Mouse (Mus musculus) bone marrow macrophage, adult 2 months (primary cell): ENCODE results near the gene March1. TPM values are rescaled to one million over a fixed set of nuclear protein-coding genes. Genes with fewer than 3 reads are reported as not detected.

Source experiments
- H3K27ac ChIP-seq: 2 replicates; pipeline ENCODE4 v1.5.1; 2012; ENCODE audit warnings: low read depth, low read length; ENCODE audit not compliant: insufficient read depth
- H3K4me1 ChIP-seq: 2 replicates; pipeline ENCODE4 v1.6.1; 2012; ENCODE audit warnings: low read length; ENCODE audit not compliant: control insufficient read depth, insufficient read depth
- H3K4me3 ChIP-seq: 2 replicates; pipeline ENCODE4 v1.5.1; 2012; ENCODE audit warnings: mild to moderate bottlenecking, low read length, moderate library complexity; ENCODE audit not compliant: insufficient read depth
- CTCF ChIP-seq: IDR thresholded peaks from 2 replicates; pipeline ENCODE4 v1.5.1; 2012; ENCODE audit warnings: low read depth, mild to moderate bottlenecking, low read length, moderate library complexity
- POLR2A ChIP-seq: IDR thresholded peaks from 2 replicates; pipeline ENCODE4 v1.6.1; 2012; ENCODE audit warnings: mild to moderate bottlenecking, low read depth, low read length, borderline replicate concordance
- polyA plus RNA-seq: library from polyadenylated mRNA; stranded (reverse); fragments of >200 nt; gene quantifications from 2 replicates; pipeline ENCODE4 v1.2.4, GENCODE M21; 2012; ENCODE audit not compliant: missing spikeins, insufficient read depth, insufficient read length

March1 gene
- polyA plus RNA-seq, 1 experiment: 69.1 TPM

DNA sequence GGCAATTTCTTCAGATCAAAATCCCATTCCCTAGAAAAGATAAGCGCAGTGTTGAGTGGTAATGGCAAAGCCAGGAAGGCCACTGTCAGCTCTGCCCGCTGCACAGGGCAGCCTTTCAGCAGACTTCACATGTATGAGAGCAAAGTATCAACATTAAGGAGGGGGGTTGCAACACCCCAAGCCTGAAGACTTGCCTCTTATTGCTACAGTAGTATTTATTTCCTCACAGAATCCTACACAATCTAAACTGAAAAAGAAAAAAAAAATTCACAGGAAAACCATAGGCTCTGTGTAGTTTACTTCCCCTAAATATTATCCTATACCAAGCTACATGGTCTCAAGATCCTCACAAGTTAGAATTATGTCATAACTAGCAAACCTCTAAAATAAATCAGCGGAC, 859.2 kb downstream of the March1 start:
- TF ChIP-seq CTCF (no peak), POLR2A (no peak)
- H3K4me1 ChIP-seq: 0 out of 2 replicates have a peak, but pooled peaks cover under 1% of the 10 kb centered on the region
- H3K27ac ChIP-seq: no peak overlapping the region
- no peak overlapping the region for H3K4me3 ChIP-seq

- H3K4me3 ChIP-seq: peak within 1 kb of the TSS; percentile 85
- peaks cover 20% of the 10 kb centered on the region for H3K4me1 ChIP-seq
- H3K27ac ChIP-seq: peak within 1 kb of the TSS; percentile 60
- TF ChIP-seq POLR2A (no peak), CTCF (no peak)
Observed at GRCm38 (mm10) chr8:66486084-66486763, 868.5 kb downstream of the March1 start, which contains the start of gene Tma16. Gene Tma16, minus strand, starts transcription at chr8:66486530.

- Histone ChIP-seq H3K4me1 (peaks cover 21% of the 10 kb centered on the region), H3K4me3 (no peak overlapping the region), H3K27ac (no peak overlapping the region)
- TF ChIP-seq CTCF: no peak
- no peak for TF ChIP-seq POLR2A
Observed at GRCm38 (mm10) chr8:66488556-66488955, 870.9 kb downstream of the March1 start.

DNA sequence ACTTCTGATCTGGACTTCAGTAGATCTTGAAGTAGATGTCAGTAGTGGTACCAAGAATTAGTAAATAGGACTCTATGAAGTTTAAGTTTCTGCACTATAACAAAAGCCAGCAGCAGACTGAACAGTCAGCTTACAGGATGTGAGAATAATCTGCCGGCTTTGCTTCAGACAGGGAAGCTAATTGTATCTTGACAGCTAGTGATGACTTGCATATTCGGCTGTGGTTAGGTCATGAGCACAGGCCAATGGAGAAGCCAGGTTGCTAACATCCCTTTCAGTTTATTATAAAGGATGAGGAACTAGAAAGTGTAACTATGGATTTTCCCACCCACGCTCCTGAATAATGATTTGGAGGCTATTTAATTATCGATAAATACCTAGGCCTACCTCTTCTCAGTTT, 872.9 kb downstream of the March1 start:
- Histone ChIP-seq H3K4me3 (no peak overlapping the region), H3K27ac (peak overlapping the region; percentile 45), H3K4me1 (peaks cover 23% of the 10 kb centered on the region)
- TF ChIP-seq POLR2A: no peak
- no peak for TF ChIP-seq CTCF

GRCm38 (mm10) chr8:66494496-66494895, 876.8 kb downstream of the March1 start:
- peaks cover 23% of the 10 kb centered on the region for H3K4me1 ChIP-seq
- H3K4me3 ChIP-seq: no peak overlapping the region
- TF ChIP-seq CTCF: no peak
- TF ChIP-seq POLR2A: no peak
- H3K27ac ChIP-seq: peak overlapping the region; percentile 13; the same call in 1 of the 2 replicates

DNA sequence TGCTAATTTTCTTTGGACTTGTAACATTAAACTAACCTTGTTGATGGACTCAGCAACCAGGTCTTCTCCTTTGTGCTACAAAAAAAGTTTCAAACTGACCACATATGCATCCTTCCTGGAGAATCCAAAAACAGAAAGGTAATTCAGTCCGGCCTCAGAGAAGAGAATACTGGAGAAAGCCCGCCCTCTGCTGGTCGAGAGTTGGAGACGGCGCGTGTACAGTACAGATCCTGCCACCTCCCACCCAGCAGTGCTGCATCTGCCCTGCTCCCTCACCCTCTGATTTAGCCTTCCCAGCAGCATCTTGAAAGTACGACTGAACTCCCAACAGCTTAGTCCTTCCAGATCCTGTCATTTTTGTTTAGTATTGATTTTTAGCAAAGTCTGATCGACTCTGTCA, 878.0 kb downstream of the March1 start:
- H3K4me1 ChIP-seq: peaks cover 20% of the 10 kb centered on the region
- H3K4me3 ChIP-seq: no peak overlapping the region
- TF ChIP-seq POLR2A (no peak), CTCF (peak; percentile 75)
- H3K27ac ChIP-seq: no peak overlapping the region

- no peak for TF ChIP-seq CTCF
- TF ChIP-seq POLR2A: no peak
- Histone ChIP-seq H3K4me1 (peaks cover 9% of the 10 kb centered on the region), H3K27ac (no peak overlapping the region), H3K4me3 (no peak overlapping the region)
Observed at GRCm38 (mm10) chr8:66496998-66497577, 879.4 kb downstream of the March1 start.

GRCm38 (mm10) chr8:66503381-66503780, 885.7 kb downstream of the March1 start:
- H3K4me1 ChIP-seq: no peaks in the 10 kb centered on the region
- TF ChIP-seq POLR2A: no peak
- no peak overlapping the region for H3K27ac ChIP-seq
- H3K4me3 ChIP-seq: no peak overlapping the region

DNA sequence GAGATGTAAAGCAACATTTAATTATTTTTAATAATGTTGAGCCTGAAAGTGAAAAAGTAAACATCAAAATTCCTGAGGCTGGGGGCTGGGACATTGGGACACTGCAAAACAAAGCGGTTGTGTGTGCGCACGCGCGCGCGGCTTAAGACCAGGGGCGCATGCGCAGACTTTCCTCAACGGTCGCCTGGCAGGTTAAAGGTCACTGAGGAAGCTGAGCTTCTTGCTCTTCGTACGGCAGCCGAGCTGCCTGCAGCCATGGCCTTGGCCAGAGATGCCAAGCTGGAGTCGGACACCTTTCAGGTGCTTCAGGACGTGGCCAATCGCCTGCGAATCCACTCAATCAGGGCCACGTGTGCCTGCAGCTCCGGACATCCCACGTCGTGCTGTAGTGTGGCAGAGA, 893.8 kb downstream of the March1 start, which contains the start of gene Tktl2:
TSS of gene Tktl2 (plus strand) at position 220 of the 400 bp plus-strand sequence.
- no peaks in the 10 kb centered on the region for H3K4me1 ChIP-seq
- H3K4me3 ChIP-seq: no peak within 1 kb of the TSS
- H3K27ac ChIP-seq: no peak within 1 kb of the TSS
- TF ChIP-seq POLR2A: no peak
- TF ChIP-seq CTCF: no peak

GRCm38 (mm10) chr8:66519149-66519548, 901.4 kb downstream of the March1 start:
- H3K27ac ChIP-seq: no peak overlapping the region
- H3K4me3 ChIP-seq: no peak overlapping the region
- no peaks in the 10 kb centered on the region for H3K4me1 ChIP-seq
- TF ChIP-seq POLR2A: no peak
- no peak for TF ChIP-seq CTCF

DNA sequence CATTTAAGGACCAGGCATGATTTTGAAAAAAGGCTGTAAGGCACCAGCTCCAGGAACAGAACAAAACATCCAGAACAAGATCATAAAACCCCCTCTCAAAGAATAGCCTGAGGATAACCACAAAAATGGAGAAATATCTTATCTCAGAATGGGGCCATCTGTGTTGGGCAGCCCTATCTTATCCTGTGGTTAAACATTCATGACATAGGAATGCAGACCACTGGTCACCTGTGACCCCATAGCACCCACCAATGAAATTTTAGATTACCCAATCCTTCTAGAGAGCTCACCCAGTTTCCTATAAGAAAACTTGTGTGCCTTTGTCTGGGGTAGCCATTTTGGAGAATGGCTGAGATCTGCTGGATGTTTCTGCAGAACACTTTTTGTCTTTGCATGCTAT, 902.9 kb downstream of the March1 start:
- TF ChIP-seq CTCF (no peak), POLR2A (no peak)
- Histone ChIP-seq H3K27ac (no peak overlapping the region), H3K4me3 (no peak overlapping the region), H3K4me1 (no peaks in the 10 kb centered on the region)
